Mouse (Mus musculus) intestine, postnatal 0 days (tissue): ENCODE measurements around the gene Prkcb. TPM values are rescaled to one million over a fixed set of nuclear protein-coding genes. Genes with fewer than 3 reads are reported as not detected.

Source experiments
- ATAC-seq: fragments of 200-750 bp; cut with Nextera tagmentation; 2 replicates; pipeline ENCODE4 v1.8.0; 2017; ENCODE audit warnings: mild to moderate bottlenecking, moderate TSS enrichment, moderate library complexity
- H3K27ac ChIP-seq: fragments of 300-500 bp; sonication (generic); 2 replicates; pipeline ENCODE4 v1.5.1; 2014; ENCODE audit warnings: mild to moderate bottlenecking, low read depth, low read length, moderate library complexity
- H3K27me3 ChIP-seq: fragments of 300-500 bp; sonication (generic); replicated peaks from 2 replicates; pipeline ENCODE4 v1.6.1; 2014; ENCODE audit warnings: low read length, mixed read lengths; ENCODE audit not compliant: control insufficient read depth, insufficient read depth
- H3K36me3 ChIP-seq: fragments of 300-500 bp; sonication (generic); 2 replicates; pipeline ENCODE4 v1.6.1; 2014; ENCODE audit warnings: mild to moderate bottlenecking, moderate library complexity; ENCODE audit not compliant: control insufficient read depth, insufficient read depth
- H3K4me1 ChIP-seq: fragments of 300-500 bp; sonication (generic); replicated peaks from 2 replicates; pipeline ENCODE4 v1.6.1; 2014; ENCODE audit warnings: antibody characterized with exemption, low read length, mixed read lengths; ENCODE audit not compliant: control insufficient read depth, insufficient read depth
- H3K4me2 ChIP-seq: fragments of 300-500 bp; sonication (generic); replicated peaks from 2 replicates; pipeline ENCODE4 v1.6.1; 2014; ENCODE audit warnings: low read depth, mild to moderate bottlenecking, moderate library complexity
- H3K4me3 ChIP-seq: fragments of 300-500 bp; sonication (generic); 2 replicates; pipeline ENCODE4 v1.5.1; 2014; ENCODE audit warnings: low read depth, low read length
- H3K9ac ChIP-seq: fragments of 300-500 bp; sonication (generic); 2 replicates; pipeline ENCODE4 v1.6.1; 2014; ENCODE audit warnings: mild to moderate bottlenecking, low read depth, low read length
- H3K9me3 ChIP-seq: fragments of 300-500 bp; sonication (generic); 2 replicates; pipeline ENCODE4 v1.6.1; 2016; ENCODE audit warnings: mixed run types; ENCODE audit not compliant: control insufficient read depth
- CTCF ChIP-seq: sonication (generic); IDR thresholded peaks from 2 replicates; pipeline ENCODE4 v1.5.1; 2016; ENCODE audit warnings: low read depth, mild to moderate bottlenecking, control low read depth, antibody characterized with exemption, moderate library complexity
- WGBS: fragments of 180-500 bp; shearing (Covaris S2); extraction: QIAGEN DNeasy Blood & Tissue Kit; methylation state at CpG from one replicate; pipeline ENCODE4 v1.1.7; 2014; 5-methylcytosine and 5-hydroxymethylcytosine counted together
- polyA plus RNA-seq: library from polyadenylated mRNA; unstranded; fragments of >200 nt; fragmentation: Nextera tagmentation; extraction: Ambion mirVana; gene quantifications from 2 replicates; pipeline ENCODE4 v1.2.1, GENCODE M21; 2015

Prkcb gene
- polyA plus RNA-seq, 1 experiment from 2014 or later: 4.7 TPM

DNA sequence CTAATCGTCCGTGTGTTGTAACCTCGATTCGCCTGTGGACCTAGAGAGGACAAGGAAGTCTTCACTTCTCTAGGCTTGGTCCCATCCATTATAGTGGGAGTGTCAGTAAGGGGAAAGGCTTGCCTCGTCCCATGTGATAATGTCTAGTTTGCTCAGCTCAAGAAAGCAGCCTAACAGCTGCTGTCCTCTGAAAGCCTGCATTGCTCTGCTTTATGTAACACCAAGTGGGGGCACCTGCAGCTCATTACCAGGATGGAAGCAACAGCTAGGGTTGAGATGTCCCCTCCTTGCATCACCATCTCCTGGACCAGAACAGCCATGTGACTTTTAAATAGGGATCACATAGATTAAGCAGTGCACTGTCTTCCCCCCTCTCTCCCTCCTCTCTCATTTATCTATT lies 144.8 kb downstream of the Prkcb start:
- Histone ChIP-seq H3K27ac (no peak overlapping the region), H3K4me3 (no peak overlapping the region), H3K4me2 (no peak overlapping the region), H3K4me1 (no peaks in the 10 kb centered on the region), H3K9ac (no peak overlapping the region), H3K9me3 (no peaks in the 10 kb centered on the region), H3K36me3 (no peaks in the 10 kb centered on the region), H3K27me3 (no peaks in the 10 kb centered on the region)
- TF ChIP-seq CTCF: no peak
- ATAC-seq: no peak
- WGBS: 64% methylated on average over 5 of the region's 5 CpGs

DNA sequence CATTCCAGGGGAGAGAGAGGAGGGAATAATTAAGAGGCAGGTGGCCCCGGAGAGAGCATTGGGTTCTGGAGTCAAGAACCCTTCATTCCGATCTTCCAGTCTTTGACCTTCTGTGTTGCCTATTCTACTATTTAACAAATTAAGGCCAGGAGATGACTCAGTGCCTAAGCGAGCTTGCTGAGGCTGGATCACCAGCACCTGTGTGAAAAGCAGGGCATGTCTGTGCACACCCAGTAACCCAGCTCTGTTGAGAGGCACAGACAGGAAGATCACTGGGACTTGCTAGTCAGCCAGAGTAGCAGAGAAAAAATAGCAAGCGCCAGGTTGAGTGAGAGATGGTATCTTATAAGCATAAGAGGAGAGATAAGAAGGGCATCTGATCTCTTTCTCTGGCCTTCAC lies 146.4 kb downstream of the Prkcb start:
- 78% methylated on average over 4 of the region's 4 CpGs for WGBS
- no peaks in the 10 kb centered on the region for H3K27me3 ChIP-seq
- no peak overlapping the region for H3K4me3 ChIP-seq
- H3K9me3 ChIP-seq: no peaks in the 10 kb centered on the region
- no peaks in the 10 kb centered on the region for H3K36me3 ChIP-seq
- no peak overlapping the region for H3K4me2 ChIP-seq
- H3K27ac ChIP-seq: no peak overlapping the region
- TF ChIP-seq CTCF: no peak
- no peak overlapping the region for H3K9ac ChIP-seq
- ATAC-seq: no peak
- no peaks in the 10 kb centered on the region for H3K4me1 ChIP-seq

DNA sequence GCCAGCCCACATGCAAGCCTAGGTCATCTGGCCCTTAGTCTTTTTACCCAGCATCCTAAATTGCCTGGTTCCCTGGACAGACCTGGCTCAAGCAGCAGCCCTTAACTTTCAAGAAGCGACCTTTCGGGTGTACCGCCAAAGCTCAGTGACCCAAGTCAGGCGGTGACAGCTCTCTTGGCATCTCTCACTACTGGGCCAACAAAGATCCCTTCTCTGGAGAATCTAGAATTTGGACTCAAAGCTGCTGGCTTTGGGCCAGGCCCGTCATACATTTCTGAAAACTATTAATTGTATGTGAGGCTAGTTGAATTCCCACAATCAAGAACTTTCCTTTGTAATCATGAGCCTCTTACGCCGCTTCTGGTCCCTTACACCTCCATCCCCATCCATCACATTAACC lies 147.0 kb downstream of the Prkcb start:
- Histone ChIP-seq H3K4me2 (no peak overlapping the region), H3K4me1 (no peaks in the 10 kb centered on the region), H3K9me3 (no peaks in the 10 kb centered on the region), H3K27ac (no peak overlapping the region), H3K4me3 (no peak overlapping the region), H3K36me3 (no peaks in the 10 kb centered on the region), H3K9ac (no peak overlapping the region), H3K27me3 (no peaks in the 10 kb centered on the region)
- WGBS: 91% methylated on average over 7 of the region's 7 CpGs
- ATAC-seq: no peak
- no peak for TF ChIP-seq CTCF

DNA sequence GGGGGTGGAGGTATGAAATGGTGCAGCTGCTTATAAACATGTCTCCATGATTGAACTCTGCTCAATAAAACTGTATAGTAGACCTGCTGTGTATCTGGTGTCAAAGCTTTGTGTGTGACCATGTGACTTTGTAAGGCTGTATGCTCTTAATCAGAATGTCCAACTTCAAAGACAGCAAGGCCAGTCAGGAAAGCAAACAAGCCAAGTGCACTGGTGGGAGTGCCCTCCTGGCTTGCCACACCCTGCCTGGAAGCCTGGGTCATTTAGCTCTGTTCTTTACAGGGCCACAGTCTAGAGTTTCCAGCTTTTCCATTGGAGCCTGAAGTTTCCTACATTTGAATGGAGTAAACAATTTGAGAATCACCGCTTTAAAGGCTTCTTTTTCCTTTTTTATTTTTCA lies 148.8 kb downstream of the Prkcb start:
- no peaks in the 10 kb centered on the region for H3K27me3 ChIP-seq
- no peaks in the 10 kb centered on the region for H3K4me1 ChIP-seq
- H3K9ac ChIP-seq: no peak overlapping the region
- H3K4me3 ChIP-seq: no peak overlapping the region
- no peaks in the 10 kb centered on the region for H3K36me3 ChIP-seq
- WGBS: 61% methylated on average over 1 of the region's 1 CpGs
- H3K27ac ChIP-seq: no peak overlapping the region
- no peak for ATAC-seq
- H3K4me2 ChIP-seq: no peak overlapping the region
- no peaks in the 10 kb centered on the region for H3K9me3 ChIP-seq
- no peak for TF ChIP-seq CTCF

DNA sequence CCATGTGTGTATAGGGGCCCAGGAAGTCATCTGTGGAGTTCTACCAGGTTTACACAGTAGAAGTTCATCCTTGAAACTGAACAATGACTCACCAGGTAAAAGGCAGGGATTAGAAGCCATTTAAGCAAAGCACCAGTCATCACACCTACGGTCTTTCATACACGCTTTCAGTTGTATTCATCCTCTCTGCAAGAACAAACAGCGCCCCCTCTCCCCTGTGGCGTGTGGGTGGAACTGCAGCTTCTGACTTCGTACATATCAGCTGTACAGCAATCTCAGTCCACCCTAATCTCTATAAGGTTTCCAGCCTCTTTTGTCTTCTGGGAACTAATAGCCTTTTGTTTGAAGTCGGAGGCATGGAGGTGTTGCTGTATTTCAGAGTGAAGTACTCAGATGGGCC lies 156.5 kb downstream of the Prkcb start:
- peak; percentile 74 for TF ChIP-seq CTCF
- no peaks in the 10 kb centered on the region for H3K36me3 ChIP-seq
- H3K4me2 ChIP-seq: no peak overlapping the region
- ATAC-seq: no peak
- no peak overlapping the region for H3K4me3 ChIP-seq
- no peaks in the 10 kb centered on the region for H3K9me3 ChIP-seq
- no peak overlapping the region for H3K27ac ChIP-seq
- no peaks in the 10 kb centered on the region for H3K27me3 ChIP-seq
- H3K4me1 ChIP-seq: no peaks in the 10 kb centered on the region
- H3K9ac ChIP-seq: no peak overlapping the region
- 55% methylated on average over 6 of the region's 6 CpGs for WGBS

DNA sequence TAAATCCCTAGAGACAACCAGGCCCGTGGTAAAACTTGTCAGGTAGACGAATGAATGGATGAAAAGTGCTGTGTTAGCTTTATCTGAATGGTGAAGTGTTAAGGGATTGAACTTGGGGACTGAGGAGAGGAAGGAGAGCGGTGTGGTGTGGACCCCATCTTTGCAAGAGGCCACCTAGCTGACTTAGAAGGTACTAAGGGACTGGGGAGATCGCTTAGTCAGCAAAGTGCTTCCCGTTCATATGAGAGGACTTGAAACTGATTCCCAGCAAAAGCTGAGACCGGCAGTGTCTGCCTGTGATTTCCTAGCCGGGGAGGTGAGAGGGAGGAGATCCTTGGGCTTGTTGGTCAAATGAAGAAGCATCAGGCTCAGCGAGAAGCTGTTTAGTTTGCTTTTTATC lies 164.1 kb downstream of the Prkcb start:
- TF ChIP-seq CTCF: no peak
- Histone ChIP-seq H3K36me3 (no peaks in the 10 kb centered on the region), H3K9ac (no peak overlapping the region), H3K9me3 (no peaks in the 10 kb centered on the region), H3K27ac (no peak overlapping the region), H3K4me2 (no peak overlapping the region), H3K4me1 (no peaks in the 10 kb centered on the region), H3K27me3 (no peaks in the 10 kb centered on the region), H3K4me3 (no peak overlapping the region)
- ATAC-seq: no peak
- 73% methylated on average over 8 of the region's 8 CpGs for WGBS

DNA sequence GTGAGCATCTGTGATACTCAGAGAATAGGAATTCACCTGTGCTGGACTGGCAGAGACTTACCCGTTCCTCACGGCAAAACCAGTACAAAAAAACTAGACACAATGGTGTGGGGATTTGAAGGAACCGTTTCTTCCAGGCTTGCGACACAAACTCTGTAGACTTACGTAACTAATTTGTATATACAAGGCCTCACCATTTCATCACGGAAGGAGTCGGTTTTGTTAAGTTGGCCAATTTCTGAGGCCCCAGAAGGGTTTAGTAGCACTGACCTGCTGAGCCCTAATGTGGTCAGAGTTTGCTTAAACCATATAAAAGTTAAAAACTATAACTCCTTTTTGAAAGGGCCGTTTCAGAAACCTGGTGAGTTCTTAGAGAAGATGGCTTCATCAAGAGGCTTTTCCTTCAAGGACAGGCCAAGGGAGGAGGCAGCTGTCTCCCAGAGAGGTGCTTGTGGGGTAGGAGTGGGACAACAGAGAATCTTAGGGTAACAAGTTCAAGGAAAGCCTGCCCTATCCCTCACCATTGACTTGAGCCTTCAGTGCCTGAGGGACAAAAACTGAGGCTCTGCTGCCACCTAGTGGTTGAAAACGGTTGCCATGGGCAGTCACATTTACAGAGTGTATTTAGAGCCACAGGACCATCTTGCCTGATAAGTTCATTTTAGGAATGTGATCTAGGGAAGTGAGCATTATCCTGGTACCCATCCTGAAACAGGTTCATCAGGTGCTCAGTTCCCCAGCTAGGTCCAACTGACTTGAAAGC lies 170.8 kb downstream of the Prkcb start:
- WGBS: 62% methylated on average over 9 of the region's 9 CpGs
- peak; percentile 97 for TF ChIP-seq CTCF
- Histone ChIP-seq H3K4me2 (no peak overlapping the region), H3K27ac (no peak overlapping the region), H3K4me1 (no peaks in the 10 kb centered on the region), H3K27me3 (no peaks in the 10 kb centered on the region), H3K9me3 (no peaks in the 10 kb centered on the region), H3K36me3 (no peaks in the 10 kb centered on the region), H3K9ac (no peak overlapping the region), H3K4me3 (no peak overlapping the region)
- ATAC-seq: no peak
